Mouse (Mus musculus) bone marrow, adult 2 months (tissue): Measurements from ENCODE around the gene 2010300C02Rik.

Source experiments
- CTCF ChIP-seq: fragments of 200-500 bp; IDR thresholded peaks from 2 replicates; pipeline ENCODE4 v1.5.1; 2011; ENCODE audit warnings: low read length, control low read depth; ENCODE audit not compliant: control insufficient read depth, insufficient read depth
- POLR2A ChIP-seq: fragments of 200-500 bp; IDR thresholded peaks from 2 replicates; pipeline ENCODE4 v1.6.1; 2011; ENCODE audit warnings: low read depth, mild to moderate bottlenecking, control low read depth, low read length, borderline replicate concordance; ENCODE audit not compliant: control insufficient read depth

- no peak for TF ChIP-seq CTCF
- no peak for TF ChIP-seq POLR2A
Observed at GRCm38 (mm10) chr1:37616569-37616968, 103.3 kb downstream of the 2010300C02Rik start.
